Mouse (Mus musculus): ENCODE measurements around the gene Ptgds. TPM values are rescaled to one million over a fixed set of nuclear protein-coding genes. Genes with fewer than 3 reads are reported as not detected.

The Ptgds gene
- polyA plus RNA-seq, 2 experiments from 2014 or later, result not detected

GRCm38 (mm10) chr2:25441067-25441466 lies 28.8 kb downstream of the Ptgds start:
- ATAC-seq, result no peak

- ATAC-seq, result no peak
Observed at GRCm38 (mm10) chr2:25436286-25436820, 33.5 kb downstream of the Ptgds start.

- no peak for ATAC-seq
Observed at GRCm38 (mm10) chr2:25434292-25434691, 35.6 kb downstream of the Ptgds start.

GRCm38 (mm10) chr2:25433101-25433500 lies 36.7 kb downstream of the Ptgds start:
- no peak for ATAC-seq

- no peak for ATAC-seq
Observed at GRCm38 (mm10) chr2:25432326-25433098, 37.3 kb downstream of the Ptgds start.

GRCm38 (mm10) chr2:25431308-25431855 lies 38.5 kb downstream of the Ptgds start:
- ATAC-seq, result no peak

GRCm38 (mm10) chr2:25430395-25431233 lies 39.2 kb downstream of the Ptgds start:
- ATAC-seq, result no peak

- ATAC-seq, result no peak
Observed at GRCm38 (mm10) chr2:25429435-25430180, 40.2 kb downstream of the Ptgds start.

- ATAC-seq, result peak; percentile 77
Observed at GRCm38 (mm10) chr2:25428442-25429236, 41.2 kb downstream of the Ptgds start, which contains the start of gene Abca2. Gene Abca2 (plus strand): TSS chr2:25428703.

GRCm38 (mm10) chr2:25427256-25427655 lies 42.6 kb downstream of the Ptgds start:
- ATAC-seq, result no peak

- peak; percentile 48 for ATAC-seq
Observed at GRCm38 (mm10) chr2:25426721-25427191, 43.1 kb downstream of the Ptgds start.

GRCm38 (mm10) chr2:25425481-25425880 lies 44.4 kb downstream of the Ptgds start:
- ATAC-seq, result no peak

GRCm38 (mm10) chr2:25423626-25424025 lies 46.2 kb downstream of the Ptgds start:
- ATAC-seq, result no peak

- peak; percentile 69 for ATAC-seq
Observed at GRCm38 (mm10) chr2:25422587-25423410, 47.0 kb downstream of the Ptgds start, which contains the start of gene Fut7. Gene Fut7 (plus strand): TSS chr2:25423267.

- no peak for ATAC-seq
Observed at GRCm38 (mm10) chr2:25421896-25422295, 48.0 kb downstream of the Ptgds start.

GRCm38 (mm10) chr2:25417426-25417825 lies 52.4 kb downstream of the Ptgds start:
- ATAC-seq, result no peak
